Mouse (Mus musculus): ENCODE results near the gene Olfr706. TPM values are rescaled to one million over a fixed set of nuclear protein-coding genes. Genes with fewer than 3 reads are reported as not detected.

The Olfr706 gene
- not detected for polyA plus RNA-seq (2017; shearing (Covaris generic))

DNA sequence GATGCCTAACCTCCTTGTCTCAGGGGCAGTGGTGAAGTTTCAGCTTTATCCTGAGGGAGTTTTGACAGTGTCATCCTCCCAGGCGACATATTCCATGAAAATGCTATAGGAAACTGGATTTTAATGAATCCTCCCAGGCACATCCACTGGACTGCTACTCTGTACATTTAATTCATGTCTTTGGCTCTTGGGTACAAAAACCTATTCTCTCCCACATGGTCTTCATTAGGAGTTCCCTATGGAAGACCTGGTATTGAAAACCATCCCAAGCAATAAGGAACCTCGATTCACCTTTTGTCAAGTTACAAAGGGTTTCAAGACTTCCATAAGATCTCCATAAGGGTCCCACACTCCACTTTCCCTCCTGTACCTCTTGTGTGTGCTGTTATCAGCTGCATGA, at the start of gene Olfr706:
Gene Olfr706, minus strand, starts transcription at position 101 of the 400 bp plus-strand sequence.

GRCm38 (mm10) chr7:106932119-106932518, 44.2 kb upstream of the Olfr706 start, which contains the start of gene Olfr709-ps1:
Gene Olfr709-ps1, minus strand, starts transcription at chr7:106932219.

GRCm38 (mm10) chr7:106907676-106908075, 19.7 kb upstream of the Olfr706 start, which contains the start of gene Olfr1532-ps1:
Gene Olfr1532-ps1, plus strand, starts transcription at chr7:106908001.

DNA sequence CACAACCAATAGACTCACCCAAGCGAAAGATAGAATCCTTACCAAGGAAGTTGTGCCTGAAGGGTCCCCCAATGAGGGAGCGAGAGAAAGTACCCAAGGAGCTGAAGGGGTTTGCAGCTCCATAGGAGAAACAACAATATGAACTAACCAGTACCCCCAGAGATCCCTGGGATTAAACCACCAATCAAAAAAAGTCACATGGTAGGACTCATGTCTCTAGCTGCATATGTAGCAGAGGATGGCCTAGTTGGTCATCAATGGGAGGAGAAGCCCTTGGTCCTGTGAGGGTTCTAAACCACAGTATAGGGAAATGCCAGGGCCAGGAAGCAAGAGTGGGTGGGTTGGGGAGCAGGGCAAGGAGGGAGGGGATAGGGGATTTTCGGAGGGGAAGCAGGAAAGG, 13.2 kb upstream of the Olfr706 start, which contains the start of gene Olfr707:
Gene Olfr707, minus strand, starts transcription at position 101 of the 400 bp plus-strand sequence.

DNA sequence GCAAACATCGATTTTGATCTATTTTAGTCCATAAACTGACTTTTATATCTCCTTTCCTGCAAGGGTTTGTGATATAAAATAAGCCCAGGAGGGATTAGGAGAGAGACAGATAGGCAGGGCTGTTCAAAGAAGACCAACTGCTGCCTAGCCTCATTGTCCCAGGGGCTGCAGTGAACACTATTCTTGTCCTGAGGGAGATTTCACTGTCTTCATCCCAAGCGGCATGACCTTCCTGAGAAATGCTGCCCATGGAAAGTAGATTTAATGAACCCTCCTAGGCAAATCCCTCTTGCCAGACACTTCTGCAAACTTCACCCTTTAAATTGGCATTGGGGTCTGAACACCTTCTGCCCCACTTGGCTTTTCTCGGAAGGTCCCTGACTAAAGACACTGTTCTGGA, 11.2 kb downstream of the Olfr706 start, which contains the start of gene Olfr705:
Gene Olfr705, minus strand, starts transcription at position 101 of the 400 bp plus-strand sequence.

DNA sequence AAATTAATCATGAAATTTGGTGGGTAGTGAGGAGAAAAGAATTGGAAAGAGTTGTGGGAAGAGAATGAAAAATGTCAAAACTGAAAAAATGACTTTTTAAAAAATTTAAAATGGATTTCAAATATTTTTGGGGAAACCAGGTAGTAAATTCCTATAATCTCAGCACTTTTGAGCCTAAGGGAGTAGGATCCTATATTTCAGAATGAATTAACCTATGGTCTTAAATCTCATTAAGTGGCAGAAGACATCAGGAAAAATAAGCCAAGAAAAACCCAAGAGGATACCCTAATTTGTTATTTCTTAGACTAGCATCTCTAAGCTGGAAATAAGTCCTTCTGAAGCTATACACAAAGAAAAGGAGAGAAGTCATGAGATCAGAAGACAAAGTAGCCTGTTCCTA, 25.1 kb downstream of the Olfr706 start, which contains the start of gene Olfr704:
Gene Olfr704, plus strand, starts transcription at position 301 of the 400 bp plus-strand sequence.

DNA sequence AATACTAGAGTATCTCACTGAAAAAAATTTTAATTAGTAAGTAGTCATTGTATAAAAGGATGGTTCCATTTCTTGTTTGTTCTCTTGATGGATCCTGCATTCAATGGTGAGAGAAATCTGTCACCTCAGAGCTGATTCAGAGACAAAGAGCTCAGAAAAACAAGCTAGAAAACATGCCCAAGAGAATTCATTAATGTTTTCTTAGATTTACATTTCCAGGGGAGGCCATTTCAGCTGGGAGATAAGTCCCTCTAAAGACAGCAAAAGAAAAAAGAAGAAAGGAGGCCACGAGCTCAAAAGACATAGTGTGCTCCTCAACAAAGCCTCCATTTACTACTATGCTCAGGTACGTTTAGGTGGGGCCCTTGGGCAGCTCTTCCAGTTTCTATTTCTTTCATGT, 44.9 kb downstream of the Olfr706 start, which contains the start of gene Olfr703:
Gene Olfr703, plus strand, starts transcription at position 301 of the 400 bp plus-strand sequence.

DNA sequence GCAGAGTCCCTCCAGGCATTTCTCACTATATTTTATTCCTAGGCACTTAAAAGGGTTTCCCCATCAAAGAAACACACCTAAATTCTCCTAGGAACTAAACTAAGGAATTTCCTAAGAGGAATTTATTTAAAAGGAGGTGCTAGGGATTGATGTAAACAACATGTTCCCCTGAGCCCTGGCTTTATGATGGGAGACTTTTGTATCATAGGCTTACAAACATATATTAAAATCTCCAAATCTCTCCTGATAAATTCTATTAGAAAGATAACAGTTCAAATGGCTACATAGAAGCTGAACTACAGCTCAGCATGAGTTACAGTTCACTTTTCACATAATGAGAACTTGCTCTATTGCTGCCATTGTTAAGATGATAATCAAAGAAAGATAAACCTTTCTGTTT, 54.2 kb downstream of the Olfr706 start, which contains the start of gene Olfr702:
Gene Olfr702, minus strand, starts transcription at position 101 of the 400 bp plus-strand sequence.

Other genes with a start within 250 kb of the Olfr706 start
- not detected for gene Olfr693, start 207.6 kb downstream of the Olfr706 start, polyA plus RNA-seq (2017; shearing (Covaris generic))
- gene Olfr694, start 196.3 kb downstream of the Olfr706 start, polyA plus RNA-seq (2017; shearing (Covaris generic)), result not detected
- not detected for gene Olfr695, start 171.8 kb downstream of the Olfr706 start, polyA plus RNA-seq (2017; shearing (Covaris generic))
- gene Olfr697, start 145.7 kb downstream of the Olfr706 start, polyA plus RNA-seq (2017; shearing (Covaris generic)), result not detected
- not detected for gene Olfr698, start 132.8 kb downstream of the Olfr706 start, polyA plus RNA-seq (2017; shearing (Covaris generic))
- not detected for gene Olfr699, start 95.0 kb downstream of the Olfr706 start, polyA plus RNA-seq (2017; shearing (Covaris generic))
- not detected for gene Olfr700, start 79.3 kb downstream of the Olfr706 start, polyA plus RNA-seq (2017; shearing (Covaris generic))
- not detected for gene Olfr701, start 74.0 kb downstream of the Olfr706 start, polyA plus RNA-seq (2017; shearing (Covaris generic))
- gene Olfr702, start 54.3 kb downstream of the Olfr706 start, polyA plus RNA-seq (2017; shearing (Covaris generic)), result not detected
- not detected for gene Olfr703, start 44.8 kb downstream of the Olfr706 start, polyA plus RNA-seq (2017; shearing (Covaris generic))
- gene Olfr704, start 25.0 kb downstream of the Olfr706 start, polyA plus RNA-seq (2017; shearing (Covaris generic)), result 0.55 TPM
- not detected for gene Olfr705, start 11.3 kb downstream of the Olfr706 start, polyA plus RNA-seq (2017; shearing (Covaris generic))
- gene Olfr707, start 13.1 kb upstream of the Olfr706 start, polyA plus RNA-seq (2017; shearing (Covaris generic)), result not detected
- gene Olfr1532-ps1, start 19.8 kb upstream of the Olfr706 start, polyA plus RNA-seq (2017; shearing (Covaris generic)), result not detected
- not detected for gene Olfr709-ps1, start 44.1 kb upstream of the Olfr706 start, polyA plus RNA-seq (2017; shearing (Covaris generic))
- gene Olfr710, start 60.1 kb upstream of the Olfr706 start, polyA plus RNA-seq (2017; shearing (Covaris generic)), result not detected
- 0.07 TPM for gene Olfr6, start 75.8 kb upstream of the Olfr706 start, polyA plus RNA-seq (2017; shearing (Covaris generic))
- gene Olfr711, start 87.3 kb upstream of the Olfr706 start, polyA plus RNA-seq (2017; shearing (Covaris generic)), result not detected
- not detected for gene Olfr2, start 117.9 kb upstream of the Olfr706 start, polyA plus RNA-seq (2017; shearing (Covaris generic))
- not detected for gene Olfr713, start 143.0 kb upstream of the Olfr706 start, polyA plus RNA-seq (2017; shearing (Covaris generic))
- not detected for gene Olfr714, start 182.8 kb upstream of the Olfr706 start, polyA plus RNA-seq (2017; shearing (Covaris generic))
- not detected for gene Olfr17, start 205.1 kb upstream of the Olfr706 start, polyA plus RNA-seq (2017; shearing (Covaris generic))
- gene Olfr715b, start 222.2 kb upstream of the Olfr706 start, polyA plus RNA-seq (2017; shearing (Covaris generic)), result not detected
- gene Olfr715, start 242.9 kb upstream of the Olfr706 start, polyA plus RNA-seq (2017; shearing (Covaris generic)), result not detected

Data from effector memory CD4-positive, alpha-beta T cell, adult 7 months (primary cell).